Mouse (Mus musculus) frontal cortex, adult (tissue): Measurements from ENCODE around the gene Etv6.

Experiments
- ATAC-seq: cut with Nextera tagmentation; 2 replicates; pipeline ENCODE4 v1.9.2; 2017; ENCODE audit warnings: mild to moderate bottlenecking, moderate library complexity, mixed read lengths; ENCODE audit not compliant: low TSS enrichment

Gene Etv6

GRCm38 (mm10) chr6:134110206-134110605 is 74.7 kb downstream of the Etv6 start:
- ATAC-seq: no peak

DNA sequence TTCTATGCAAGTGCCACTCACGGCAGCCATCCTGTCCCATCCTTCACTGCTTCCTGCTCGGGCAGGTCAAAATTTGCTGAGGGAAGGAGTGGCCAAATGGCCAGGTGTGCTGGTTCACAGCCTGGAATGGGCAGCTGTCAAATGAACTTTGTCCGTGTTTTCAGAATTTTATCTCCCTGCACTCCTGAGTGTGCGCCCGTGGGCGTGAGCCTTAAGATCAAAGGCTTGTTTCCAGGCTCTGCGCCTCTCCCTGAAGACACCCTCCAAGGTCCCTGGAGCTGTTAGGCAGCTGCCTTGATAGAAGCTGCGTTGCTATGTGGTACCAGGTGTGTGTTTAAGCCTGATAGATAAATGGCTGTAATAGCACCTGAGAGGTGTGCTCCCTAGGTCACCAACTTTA is 76.1 kb downstream of the Etv6 start:
- no peak for ATAC-seq

- ATAC-seq: no peak
Measured at GRCm38 (mm10) chr6:134112753-134113152, 77.3 kb downstream of the Etv6 start.

GRCm38 (mm10) chr6:134113168-134113567 is 77.7 kb downstream of the Etv6 start:
- ATAC-seq: no peak

GRCm38 (mm10) chr6:134115219-134115968 is 79.9 kb downstream of the Etv6 start:
- ATAC-seq: no peak

GRCm38 (mm10) chr6:134117380-134117938 is 82.0 kb downstream of the Etv6 start:
- no peak for ATAC-seq

GRCm38 (mm10) chr6:134118506-134118905 is 83.0 kb downstream of the Etv6 start:
- no peak for ATAC-seq

DNA sequence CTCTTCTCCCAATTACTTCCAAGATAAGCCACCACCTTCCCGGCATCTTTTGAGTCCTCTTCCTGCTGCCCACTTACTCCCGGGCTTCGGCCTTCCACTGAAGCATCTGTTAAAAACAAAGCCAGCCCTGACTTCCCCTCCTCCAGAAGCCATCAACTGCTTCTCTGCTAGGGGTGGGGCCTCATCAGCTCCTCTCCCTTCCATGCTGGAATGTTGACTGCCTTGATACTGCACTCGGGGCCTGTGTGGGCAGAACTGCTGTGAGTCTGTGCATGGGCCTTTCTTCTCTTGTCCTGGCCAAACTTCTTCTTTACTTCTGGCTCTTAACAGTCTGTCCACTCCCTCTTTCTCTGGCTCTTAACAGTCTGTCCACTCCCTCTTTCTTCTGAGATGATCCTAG is 83.6 kb downstream of the Etv6 start:
- ATAC-seq: peak; percentile 60

DNA sequence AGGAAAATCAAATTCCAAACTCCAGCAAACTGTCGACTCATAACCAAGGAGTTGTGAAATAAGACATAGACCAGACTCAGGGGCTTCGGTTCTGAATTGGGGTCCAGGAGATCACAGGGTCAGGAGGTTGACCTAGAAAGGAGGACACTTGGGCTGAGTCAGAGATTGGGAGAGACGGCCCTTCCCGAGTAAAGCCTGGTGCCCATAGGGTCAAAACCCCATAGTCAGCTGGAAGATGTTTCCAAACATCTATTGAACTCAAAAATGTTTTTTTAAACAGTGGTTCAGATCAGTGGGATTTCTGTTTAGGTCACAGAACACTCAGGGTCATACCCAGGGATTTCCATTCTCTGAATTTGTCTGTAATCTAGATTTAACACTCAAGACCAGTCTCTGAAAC is 84.7 kb downstream of the Etv6 start:
- no peak for ATAC-seq

DNA sequence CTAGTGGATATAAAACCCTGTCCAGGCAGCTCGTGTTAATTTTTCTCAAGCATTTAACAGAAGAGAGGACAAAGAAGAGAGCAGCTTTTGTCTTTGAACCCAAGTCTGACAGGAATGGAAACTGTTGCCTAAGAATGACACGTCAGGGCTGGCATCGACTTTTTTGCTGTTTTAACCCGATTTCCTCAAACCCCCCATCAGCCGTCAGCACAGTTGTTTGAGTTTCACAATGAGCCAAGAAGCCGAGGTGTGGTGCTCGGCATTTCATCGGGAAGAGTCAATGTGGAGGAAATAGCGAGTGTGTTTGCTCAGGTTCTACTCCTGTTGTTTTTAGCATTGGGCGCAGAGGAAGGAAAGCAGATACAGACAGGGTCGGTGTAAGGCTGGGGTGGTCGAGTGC is 85.2 kb downstream of the Etv6 start:
- no peak for ATAC-seq

DNA sequence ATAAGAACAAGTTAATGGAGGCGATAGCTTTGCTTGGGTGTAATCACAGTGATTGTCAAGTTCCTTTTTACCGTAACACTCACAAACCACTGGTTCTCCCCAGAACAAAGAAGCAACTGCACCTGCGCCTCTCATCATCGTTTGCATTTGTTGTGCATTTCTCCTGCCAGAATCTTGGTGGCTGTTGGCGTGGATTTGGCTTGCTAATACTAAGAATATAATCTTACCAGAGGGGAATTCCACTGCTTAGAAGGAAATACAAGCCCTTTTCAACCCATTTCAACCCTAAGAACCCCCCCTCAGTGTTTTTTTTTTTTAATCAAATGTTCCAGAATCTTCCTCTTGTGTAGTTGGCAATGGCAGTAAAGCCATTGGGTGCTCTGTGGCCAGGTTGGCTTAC is 87.4 kb downstream of the Etv6 start:
- ATAC-seq: no peak

DNA sequence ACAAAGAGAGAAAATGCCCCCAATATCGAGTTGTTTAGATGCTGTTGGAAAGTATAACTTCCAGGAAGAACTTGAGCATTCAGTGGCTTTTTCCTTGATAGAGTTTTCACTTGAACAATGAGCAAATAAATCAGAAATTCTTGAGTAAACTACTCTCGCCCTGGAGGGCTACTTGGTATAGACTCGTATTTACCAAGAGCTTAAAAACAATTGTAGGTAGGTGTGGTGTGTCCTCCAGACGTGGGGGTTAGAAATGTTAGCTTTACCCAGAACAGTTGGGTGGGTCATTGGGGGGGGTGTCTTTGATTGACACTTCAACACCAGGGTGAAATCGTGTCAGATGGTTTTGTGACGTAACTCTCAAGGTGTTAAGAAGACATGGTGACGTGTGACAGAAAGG is 88.0 kb downstream of the Etv6 start:
- no peak for ATAC-seq

DNA sequence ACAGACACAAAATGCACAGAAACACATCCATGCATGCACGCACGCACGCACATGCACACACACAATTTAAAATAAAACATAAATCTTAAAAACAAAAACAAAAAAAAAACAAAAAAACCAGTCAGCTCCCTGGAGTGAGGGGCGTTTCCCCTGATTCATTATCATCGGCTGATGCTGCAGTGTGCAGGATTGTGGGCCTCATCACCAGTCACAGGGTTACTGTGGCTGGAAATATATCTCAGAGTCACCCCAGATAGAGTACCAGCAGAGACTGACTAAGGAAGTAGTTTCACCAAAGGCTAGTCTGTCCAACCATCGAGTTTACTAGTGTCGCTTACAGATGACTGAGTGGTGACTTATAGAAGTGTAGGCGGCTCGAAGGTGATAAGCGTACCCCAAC is 88.8 kb downstream of the Etv6 start:
- no peak for ATAC-seq

GRCm38 (mm10) chr6:134127996-134128395 is 92.5 kb downstream of the Etv6 start:
- ATAC-seq: no peak

DNA sequence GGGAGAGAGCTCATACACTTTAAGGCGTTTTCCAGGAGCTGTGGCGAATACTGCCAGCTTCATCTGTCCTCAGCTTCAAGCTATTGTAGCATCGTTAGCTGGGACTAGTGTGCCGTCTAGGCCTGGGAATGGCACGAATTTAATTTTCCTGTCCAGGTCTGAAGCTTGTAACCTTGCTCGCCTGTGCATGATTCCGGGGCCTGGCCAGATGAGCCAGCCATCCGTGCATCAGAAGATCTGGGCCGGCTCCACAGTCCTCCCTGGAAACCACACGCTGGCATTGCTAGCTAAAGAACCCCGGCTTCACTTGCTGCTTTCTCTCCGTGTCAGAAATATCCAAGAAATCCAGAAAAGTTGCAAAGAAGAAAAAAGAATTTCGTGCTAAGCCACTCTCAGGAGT is 93.1 kb downstream of the Etv6 start:
- ATAC-seq: peak; percentile 72

DNA sequence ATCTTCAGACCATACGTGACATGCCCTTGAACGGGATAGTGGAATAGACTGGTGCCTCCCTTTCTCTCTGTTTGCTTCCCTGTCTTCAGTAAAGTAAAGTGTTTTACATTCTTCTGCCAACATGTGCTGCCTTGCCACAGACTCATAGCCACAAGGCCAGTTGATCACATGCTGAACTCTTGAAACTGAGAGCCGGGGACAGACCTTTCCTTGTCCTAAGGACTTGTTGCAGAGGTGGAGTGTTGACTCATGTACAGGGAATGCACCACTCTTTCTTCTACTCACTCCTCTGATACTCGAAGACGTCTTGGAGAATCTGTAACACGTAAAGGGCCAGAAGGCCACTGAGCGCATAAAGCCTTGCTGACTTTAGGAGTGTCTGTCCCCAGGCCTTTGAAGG is 94.3 kb downstream of the Etv6 start:
- no peak for ATAC-seq

- ATAC-seq: no peak
Measured at GRCm38 (mm10) chr6:134130816-134131215, 95.3 kb downstream of the Etv6 start.

DNA sequence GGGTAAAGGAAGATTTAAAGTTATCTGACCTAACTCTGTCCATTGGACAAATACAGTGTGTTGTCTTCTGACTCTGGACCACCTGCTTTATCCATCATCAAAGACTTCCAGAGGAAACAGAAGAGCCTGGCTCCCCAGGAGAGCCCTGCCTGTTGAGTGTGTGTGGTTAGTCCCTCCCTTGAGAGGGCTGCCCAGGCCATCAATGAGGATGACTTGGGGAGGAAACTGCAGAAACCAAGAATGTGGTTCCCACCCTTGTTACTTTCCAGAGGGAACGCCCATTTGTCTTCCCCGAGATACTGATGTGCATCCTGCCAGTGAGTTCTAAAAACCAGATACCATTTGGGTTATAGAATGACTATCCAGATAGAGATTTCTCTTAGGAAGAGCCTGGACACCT is 96.1 kb downstream of the Etv6 start:
- ATAC-seq: no peak

DNA sequence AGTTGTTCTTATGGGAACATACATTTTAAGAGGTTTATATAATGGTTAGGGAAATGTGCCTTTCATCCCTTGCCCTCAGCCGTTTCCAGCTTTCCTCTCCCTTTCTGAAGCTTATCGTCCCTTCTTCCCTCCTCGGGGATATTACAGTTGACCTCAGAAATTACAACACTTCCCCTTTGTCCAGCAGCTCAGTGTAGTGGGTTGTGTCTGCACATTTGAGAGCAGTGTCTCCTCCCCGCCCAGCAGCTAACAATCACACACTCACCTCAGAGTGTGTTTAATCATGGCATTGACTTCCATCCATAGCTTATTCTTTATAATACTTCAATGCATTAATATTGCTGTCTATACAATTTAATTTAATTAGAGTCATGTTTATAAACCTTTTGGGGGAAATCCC is 98.3 kb downstream of the Etv6 start:
- ATAC-seq: no peak

GRCm38 (mm10) chr6:134134821-134135323 is 99.4 kb downstream of the Etv6 start:
- ATAC-seq: no peak

DNA sequence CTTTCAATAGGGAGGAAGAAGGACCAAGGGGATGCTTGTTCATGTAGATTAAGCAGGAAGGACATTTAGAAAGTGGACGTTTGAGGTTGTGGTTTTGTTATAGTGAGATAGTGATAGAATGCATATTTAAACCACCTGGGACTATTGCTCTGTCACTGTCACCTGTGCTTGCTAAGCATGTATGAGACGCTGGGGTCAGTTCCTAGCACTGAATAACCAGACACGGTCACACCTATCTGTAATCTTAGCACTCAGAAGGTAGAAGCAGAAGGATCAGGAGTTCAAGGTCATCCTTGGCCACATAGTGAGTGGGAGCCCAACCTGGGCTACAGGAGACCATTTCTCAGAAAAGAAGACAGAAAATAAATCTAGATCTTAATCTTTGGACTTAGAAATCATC is 100.8 kb downstream of the Etv6 start:
- ATAC-seq: no peak

DNA sequence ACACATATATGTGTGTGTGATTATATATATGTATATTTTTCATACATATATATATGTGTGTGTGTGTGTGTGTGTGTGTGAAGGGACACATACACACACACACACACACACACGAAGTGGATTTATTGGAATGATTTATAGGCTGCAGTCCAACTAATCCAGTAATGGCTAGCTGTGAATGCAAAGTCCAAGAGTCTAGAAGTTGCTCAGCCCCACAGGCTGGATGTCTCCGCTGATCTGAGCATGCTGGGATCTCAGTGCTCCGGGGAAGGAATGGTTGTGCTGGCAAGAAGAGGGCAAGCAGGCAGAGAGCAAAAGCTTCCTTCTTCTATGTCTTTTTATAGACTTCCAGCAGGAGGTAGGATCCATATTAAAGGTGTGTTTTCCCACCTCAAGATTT is 103.9 kb downstream of the Etv6 start:
- ATAC-seq: no peak

- no peak for ATAC-seq
Measured at GRCm38 (mm10) chr6:134140718-134141615, 105.5 kb downstream of the Etv6 start.
